Mouse (Mus musculus): ENCODE data around the gene Tbc1d4. TPM values are rescaled to one million over a fixed set of nuclear protein-coding genes. Genes with fewer than 3 reads are reported as not detected.

The Tbc1d4 gene
- polyA plus RNA-seq, 1 experiment, result 5.6 TPM

DNA sequence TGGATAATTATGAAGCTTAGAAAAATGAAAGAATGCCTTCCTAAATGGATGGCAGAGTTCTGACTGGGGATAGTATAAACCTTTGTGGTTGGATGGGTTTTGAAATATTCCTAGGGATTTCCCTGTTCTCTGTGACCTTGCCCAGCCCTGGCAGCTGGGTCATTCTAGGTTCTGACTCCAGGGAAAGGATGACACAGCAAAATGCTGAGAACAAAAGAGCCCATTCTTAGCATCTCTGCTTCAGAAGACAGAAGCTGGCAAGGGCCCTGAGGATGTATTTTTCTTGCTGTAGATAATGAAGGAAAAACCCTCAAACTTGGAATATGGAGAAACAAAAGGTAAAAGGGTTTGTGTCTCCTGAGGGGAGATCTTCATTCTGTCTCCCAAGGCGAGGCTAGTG is 4.2 kb upstream of the Tbc1d4 start:
- no peak for TF ChIP-seq POLR2A (IDR thresholded peaks at IDR 0.05; ENCODE audit: low read depth, low read length)
- no peak for TF ChIP-seq CTCF (IDR thresholded peaks at IDR 0.05; ENCODE audit: extremely low read depth, insufficient read depth, insufficient read length, insufficient replicate concordance)
- no peak for DNase-seq (ENCODE audit: low read depth in 1 of 2, low spot score in 2 of 2)
- H3K4me1 ChIP-seq (ENCODE audit: control insufficient read depth, insufficient read depth, insufficient read length), result peaks cover 5% of the 10 kb centered on the region; the same call in 1 of the 2 replicates
- H3K27ac ChIP-seq (ENCODE audit: insufficient read depth, low read length), result no peak overlapping the region
- WGBS, result 84% methylated on average over 1 of the region's 1 CpGs
- no peak overlapping the region for H3K4me3 ChIP-seq (ENCODE audit: extremely low read depth, insufficient read depth, insufficient read length)
- no peaks in the 10 kb centered on the region for H3K36me3 ChIP-seq (ENCODE audit: control insufficient read depth, insufficient read depth, low read length)
- H3K27me3 ChIP-seq (ENCODE audit: control insufficient read depth, insufficient read depth, low read length), result peaks cover 6% of the 10 kb centered on the region

DNA sequence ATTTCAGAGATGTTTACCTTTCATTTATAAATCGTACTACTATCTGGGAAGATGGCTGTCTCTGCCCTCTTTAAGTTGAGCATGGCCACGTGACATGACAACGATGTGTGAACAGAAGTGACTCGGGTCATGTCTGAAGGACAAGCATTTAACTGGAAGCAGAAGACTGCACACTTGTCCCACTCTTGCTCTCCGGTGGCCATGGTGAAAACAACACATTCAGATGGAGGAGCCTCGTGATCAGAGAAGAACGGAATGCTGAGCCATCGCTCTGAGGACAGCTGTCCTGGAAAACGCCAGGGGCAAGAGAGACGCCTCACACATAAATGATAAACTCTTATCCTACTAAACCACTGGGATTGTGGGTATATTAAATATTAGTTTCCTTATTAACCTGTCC is 1.7 kb upstream of the Tbc1d4 start:
- Histone ChIP-seq H3K4me1 (ENCODE audit: control insufficient read depth, insufficient read depth, insufficient read length) (peaks cover 8% of the 10 kb centered on the region; the same call in 1 of the 2 replicates), H3K36me3 (ENCODE audit: control insufficient read depth, insufficient read depth, low read length) (no peaks in the 10 kb centered on the region), H3K27ac (ENCODE audit: insufficient read depth, low read length) (no peak overlapping the region), H3K27me3 (ENCODE audit: control insufficient read depth, insufficient read depth, low read length) (peaks cover 10% of the 10 kb centered on the region), H3K4me3 (ENCODE audit: extremely low read depth, insufficient read depth, insufficient read length) (no peak overlapping the region)
- no peak for DNase-seq (ENCODE audit: low read depth in 1 of 2, low spot score in 2 of 2)
- no peak for TF ChIP-seq CTCF (IDR thresholded peaks at IDR 0.05; ENCODE audit: extremely low read depth, insufficient read depth, insufficient read length, insufficient replicate concordance)
- no peak for TF ChIP-seq POLR2A (IDR thresholded peaks at IDR 0.05; ENCODE audit: low read depth, low read length)
- 82% methylated on average over 10 of the region's 10 CpGs for WGBS

DNA sequence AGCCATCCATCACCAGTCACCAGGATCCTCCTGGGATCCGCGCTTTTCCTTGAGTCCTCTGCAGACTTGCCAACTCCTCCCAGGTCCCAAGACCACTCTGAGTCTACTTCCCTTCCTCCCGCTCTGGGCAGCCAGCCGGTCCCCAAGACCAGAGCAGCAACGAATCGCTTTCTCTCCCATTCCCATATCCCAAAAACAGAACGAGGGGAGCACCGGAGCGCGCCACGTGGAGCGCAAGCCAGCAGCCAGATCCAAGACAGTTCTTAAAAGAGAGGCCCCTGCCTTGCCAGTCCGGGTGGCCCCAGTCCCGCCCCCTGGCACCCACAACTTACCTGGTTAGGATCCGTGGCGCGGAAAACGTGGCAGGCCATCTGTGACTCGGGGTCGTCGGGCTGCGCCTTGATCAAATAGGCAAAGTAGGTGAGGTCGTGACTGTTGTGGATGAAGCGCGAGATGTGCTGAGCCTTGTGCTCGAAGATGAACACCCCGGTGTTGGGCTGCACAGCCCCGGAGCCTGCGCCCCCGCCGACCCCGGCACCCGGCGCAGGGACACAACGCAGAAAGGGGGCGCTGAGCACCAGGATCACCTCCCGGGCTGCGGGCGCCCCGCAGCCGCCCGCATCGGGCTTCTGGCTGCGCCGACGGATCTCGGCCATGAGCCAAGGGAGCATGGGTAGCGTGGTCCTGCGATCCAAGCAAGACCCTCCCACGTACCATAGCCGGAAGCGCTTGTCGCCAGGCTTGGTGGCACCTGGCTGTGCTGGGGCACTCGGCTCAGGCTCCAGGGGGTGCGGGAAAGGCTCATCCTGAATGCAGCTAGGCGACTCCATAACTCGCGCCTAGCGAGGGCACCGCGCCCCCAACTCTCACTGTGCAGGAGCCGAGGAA is 1.1 kb downstream of the Tbc1d4 start:
- no peak for DNase-seq (ENCODE audit: low read depth in 1 of 2, low spot score in 2 of 2)
- Histone ChIP-seq H3K36me3 (ENCODE audit: control insufficient read depth, insufficient read depth, low read length) (no peaks in the 10 kb centered on the region), H3K4me3 (ENCODE audit: extremely low read depth, insufficient read depth, insufficient read length) (peak overlapping the region; percentile 71), H3K4me1 (ENCODE audit: control insufficient read depth, insufficient read depth, insufficient read length) (peaks cover 8% of the 10 kb centered on the region; the same call in 1 of the 2 replicates), H3K27ac (ENCODE audit: insufficient read depth, low read length) (no peak overlapping the region), H3K27me3 (ENCODE audit: control insufficient read depth, insufficient read depth, low read length) (peaks cover 10% of the 10 kb centered on the region)
- TF ChIP-seq POLR2A (IDR thresholded peaks at IDR 0.05; ENCODE audit: low read depth, low read length) (no peak), CTCF (IDR thresholded peaks at IDR 0.05; ENCODE audit: extremely low read depth, insufficient read depth, insufficient read length, insufficient replicate concordance) (no peak)
- WGBS, result 1% methylated on average over 62 of the region's 62 CpGs

DNA sequence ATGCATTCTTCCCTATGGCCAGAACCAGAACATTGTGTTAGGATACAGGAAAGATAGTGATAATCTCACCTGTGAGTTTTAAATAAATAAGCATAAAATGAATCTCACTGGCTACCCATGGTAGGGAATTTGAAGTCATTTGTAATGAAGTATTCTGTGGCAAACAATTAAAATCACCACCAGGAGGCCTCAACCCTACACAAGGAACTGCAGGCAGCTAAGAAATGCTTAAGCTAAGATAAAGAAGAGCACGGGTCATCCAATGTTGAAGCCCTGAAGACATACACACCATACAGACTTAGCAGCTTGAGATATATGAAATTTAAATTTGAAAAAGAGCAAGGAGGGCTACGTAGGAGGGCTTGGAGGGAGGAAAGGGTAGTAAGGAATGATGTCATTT is 3.1 kb downstream of the Tbc1d4 start:
- Histone ChIP-seq H3K4me3 (ENCODE audit: extremely low read depth, insufficient read depth, insufficient read length) (no peak overlapping the region), H3K27me3 (ENCODE audit: control insufficient read depth, insufficient read depth, low read length) (peaks cover 10% of the 10 kb centered on the region), H3K4me1 (ENCODE audit: control insufficient read depth, insufficient read depth, insufficient read length) (peaks cover 8% of the 10 kb centered on the region; the same call in 1 of the 2 replicates), H3K36me3 (ENCODE audit: control insufficient read depth, insufficient read depth, low read length) (no peaks in the 10 kb centered on the region), H3K27ac (ENCODE audit: insufficient read depth, low read length) (no peak overlapping the region)
- no peak for DNase-seq (ENCODE audit: low read depth in 1 of 2, low spot score in 2 of 2)
- TF ChIP-seq POLR2A (IDR thresholded peaks at IDR 0.05; ENCODE audit: low read depth, low read length) (no peak), CTCF (IDR thresholded peaks at IDR 0.05; ENCODE audit: extremely low read depth, insufficient read depth, insufficient read length, insufficient replicate concordance) (no peak)
- 60% methylated on average over 2 of the region's 2 CpGs for WGBS

DNA sequence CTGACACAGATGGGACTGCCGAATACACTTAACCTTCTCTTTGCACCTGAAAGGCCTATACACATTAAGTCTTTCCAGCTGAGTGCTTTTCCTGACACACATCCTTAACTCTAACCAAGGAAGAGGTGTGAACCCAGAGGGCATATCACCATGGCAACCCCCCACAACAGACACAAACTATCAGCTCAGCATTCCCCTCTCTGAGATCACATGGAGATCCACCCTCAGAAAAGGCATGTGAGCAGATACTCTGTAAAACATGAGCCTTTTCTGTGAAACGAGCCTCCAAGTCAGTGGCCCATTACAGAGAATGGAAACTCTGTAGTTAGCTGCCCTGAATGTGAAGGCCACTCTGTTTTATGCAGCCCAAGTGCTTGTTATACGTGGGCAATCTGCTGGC is 6.1 kb downstream of the Tbc1d4 start:
- Histone ChIP-seq H3K36me3 (ENCODE audit: control insufficient read depth, insufficient read depth, low read length) (no peaks in the 10 kb centered on the region), H3K27ac (ENCODE audit: insufficient read depth, low read length) (no peak overlapping the region), H3K27me3 (ENCODE audit: control insufficient read depth, insufficient read depth, low read length) (peaks cover under 1% of the 10 kb centered on the region; the same call in 1 of the 2 replicates), H3K4me1 (ENCODE audit: control insufficient read depth, insufficient read depth, insufficient read length) (no peaks in the 10 kb centered on the region; the same call in 1 of the 2 replicates), H3K4me3 (ENCODE audit: extremely low read depth, insufficient read depth, insufficient read length) (no peak overlapping the region)
- TF ChIP-seq POLR2A (IDR thresholded peaks at IDR 0.05; ENCODE audit: low read depth, low read length) (no peak), CTCF (IDR thresholded peaks at IDR 0.05; ENCODE audit: extremely low read depth, insufficient read depth, insufficient read length, insufficient replicate concordance) (no peak)
- no peak for DNase-seq (ENCODE audit: low read depth in 1 of 2, low spot score in 2 of 2)
- WGBS, result 76% methylated on average over 3 of the region's 3 CpGs

DNA sequence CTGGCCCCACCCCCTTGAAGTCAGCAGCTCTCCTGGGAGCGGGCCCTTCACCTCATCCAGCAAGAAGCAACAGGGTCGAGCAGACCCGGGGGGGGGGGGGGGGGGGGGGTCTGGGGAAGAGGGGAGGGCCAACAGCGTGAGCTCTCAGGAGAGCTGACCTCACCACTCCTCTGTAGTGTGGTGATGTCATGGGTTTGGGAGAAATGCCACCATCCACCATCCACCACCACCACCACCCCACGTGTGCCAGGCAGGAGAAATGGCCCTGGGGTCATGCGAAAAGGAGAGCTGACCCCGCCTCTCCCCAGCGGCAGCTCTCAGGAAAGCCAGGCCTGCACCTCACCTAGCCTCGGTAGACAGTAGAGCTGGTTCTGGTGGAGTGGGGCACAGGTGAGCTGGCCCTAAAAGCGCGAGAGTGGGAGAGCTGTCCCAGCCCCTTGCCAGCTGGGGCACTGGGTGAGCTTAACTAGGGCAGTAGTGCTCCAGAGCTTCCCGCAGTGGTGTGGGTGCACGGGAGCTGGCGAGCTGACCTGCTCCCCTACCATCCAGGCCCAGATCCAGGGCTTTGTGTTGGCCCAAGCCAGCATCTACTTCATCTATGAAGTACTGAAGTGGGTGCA is 11.8 kb downstream of the Tbc1d4 start:
- Histone ChIP-seq H3K27ac (ENCODE audit: insufficient read depth, low read length) (no peak overlapping the region), H3K4me1 (ENCODE audit: control insufficient read depth, insufficient read depth, insufficient read length) (no peaks in the 10 kb centered on the region), H3K36me3 (ENCODE audit: control insufficient read depth, insufficient read depth, low read length) (no peaks in the 10 kb centered on the region), H3K4me3 (ENCODE audit: extremely low read depth, insufficient read depth, insufficient read length) (no peak overlapping the region), H3K27me3 (ENCODE audit: control insufficient read depth, insufficient read depth, low read length) (no peaks in the 10 kb centered on the region)
- TF ChIP-seq CTCF (IDR thresholded peaks at IDR 0.05; ENCODE audit: extremely low read depth, insufficient read depth, insufficient read length, insufficient replicate concordance), result no peak
- TF ChIP-seq POLR2A (IDR thresholded peaks at IDR 0.05; ENCODE audit: low read depth, low read length), result no peak
- WGBS, result 95% methylated on average over 11 of the region's 14 CpGs
- DNase-seq (ENCODE audit: low read depth in 1 of 2, low spot score in 2 of 2), result no peak

Data from spleen, adult 2 months (tissue).